Mouse (Mus musculus): ENCODE measurements at regions not wholly inside any gene's neighbourhood (a gene's known extent, or its start where the extent isn't known, plus 50 kb on each side); places are given as distances from the start of the nearest gene placed in this dataset.

DNA sequence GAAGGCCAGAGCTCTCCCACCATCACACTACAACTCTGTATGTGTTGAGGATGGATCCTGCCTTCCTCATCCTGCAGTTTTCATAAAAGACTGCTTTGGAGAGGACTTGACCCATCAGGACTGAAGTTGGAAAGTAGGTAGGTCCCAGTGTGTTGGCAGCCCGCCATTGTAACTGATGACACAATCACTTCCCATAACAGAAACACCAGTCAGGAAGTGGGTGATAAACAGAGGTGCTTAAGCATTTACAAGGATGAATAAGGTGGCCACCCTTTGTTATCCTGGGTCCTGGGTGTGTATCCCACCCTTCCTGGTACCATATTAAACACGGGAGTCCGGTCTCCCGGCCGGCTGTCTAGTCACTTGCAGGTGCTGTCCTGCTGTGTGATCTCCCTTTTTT lies 118.3 kb downstream of the Snx10 start:
- Histone ChIP-seq H3K27ac (no peak overlapping the region), H3K9me3 (replicated peaks) (no peaks in the 10 kb centered on the region), H3K4me3 (no peak overlapping the region), H3K36me3 (ENCODE audit: poor library complexity, severe bottlenecking) (no peaks in the 10 kb centered on the region), H3K27me3 (no peaks in the 10 kb centered on the region), H3K9ac (no peak overlapping the region), H3K4me2 (no peak overlapping the region), H3K4me1 (no peaks in the 10 kb centered on the region)
- no peak for ATAC-seq
- WGBS, result 91% methylated on average over 5 of the region's 5 CpGs

DNA sequence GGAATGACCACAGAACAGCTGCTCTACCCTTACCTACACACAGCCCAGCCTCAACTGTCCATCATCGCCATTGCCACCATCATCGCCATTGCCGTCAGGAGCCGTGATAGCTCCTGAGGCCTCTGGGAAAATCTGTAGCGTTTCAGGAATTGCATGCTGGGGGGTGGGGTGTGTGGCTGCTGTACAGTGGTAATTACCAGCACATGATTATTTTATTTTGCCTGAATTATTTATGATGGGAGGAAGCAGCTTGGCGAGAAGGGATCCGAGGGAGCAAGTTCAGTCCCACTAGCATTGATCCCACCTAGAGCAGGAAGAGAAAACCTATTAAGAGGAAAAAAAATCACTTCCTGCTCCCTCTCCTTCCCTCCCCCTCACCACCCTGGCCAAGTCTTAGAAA lies 125.1 kb downstream of the Snx10 start:
- 80% methylated on average over 7 of the region's 7 CpGs for whole genome bisulfite sequencing
- no peak for ATAC-seq
- Histone ChIP-seq H3K27me3 (no peaks in the 10 kb centered on the region), H3K9ac (no peak overlapping the region), H3K27ac (no peak overlapping the region), H3K4me2 (no peak overlapping the region), H3K9me3 (replicated peaks) (no peaks in the 10 kb centered on the region), H3K4me3 (no peak overlapping the region), H3K36me3 (ENCODE audit: poor library complexity, severe bottlenecking) (no peaks in the 10 kb centered on the region), H3K4me1 (no peaks in the 10 kb centered on the region)

DNA sequence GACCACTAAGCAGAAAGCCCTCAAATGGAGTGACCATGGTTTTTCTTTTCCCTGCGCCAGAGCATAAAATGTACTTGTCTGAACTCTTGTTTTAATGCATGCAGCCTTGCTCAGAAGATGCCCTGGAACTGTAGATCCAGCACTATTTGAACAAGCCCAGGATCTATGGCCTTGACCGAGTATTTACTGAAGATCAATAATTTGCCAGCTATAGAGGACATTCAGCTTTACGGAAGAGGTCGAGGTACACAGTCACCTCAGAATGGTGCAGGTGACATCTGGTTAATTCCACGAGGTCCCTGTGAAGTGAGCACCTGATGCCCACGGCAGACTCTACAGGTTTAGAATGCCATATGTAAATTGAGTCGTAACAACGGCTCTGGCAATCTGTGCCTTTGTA lies 130.1 kb downstream of the Snx10 start:
- no peaks in the 10 kb centered on the region for H3K9me3 ChIP-seq (replicated peaks)
- H3K4me1 ChIP-seq, result peaks cover 25% of the 10 kb centered on the region
- H3K27me3 ChIP-seq, result no peaks in the 10 kb centered on the region
- H3K9ac ChIP-seq, result no peak overlapping the region
- H3K27ac ChIP-seq, result no peak overlapping the region
- no peak overlapping the region for H3K4me2 ChIP-seq
- no peaks in the 10 kb centered on the region for H3K36me3 ChIP-seq (ENCODE audit: poor library complexity, severe bottlenecking)
- no peak overlapping the region for H3K4me3 ChIP-seq
- ATAC-seq, result no peak
- 93% methylated on average over 8 of the region's 8 CpGs for WGBS

DNA sequence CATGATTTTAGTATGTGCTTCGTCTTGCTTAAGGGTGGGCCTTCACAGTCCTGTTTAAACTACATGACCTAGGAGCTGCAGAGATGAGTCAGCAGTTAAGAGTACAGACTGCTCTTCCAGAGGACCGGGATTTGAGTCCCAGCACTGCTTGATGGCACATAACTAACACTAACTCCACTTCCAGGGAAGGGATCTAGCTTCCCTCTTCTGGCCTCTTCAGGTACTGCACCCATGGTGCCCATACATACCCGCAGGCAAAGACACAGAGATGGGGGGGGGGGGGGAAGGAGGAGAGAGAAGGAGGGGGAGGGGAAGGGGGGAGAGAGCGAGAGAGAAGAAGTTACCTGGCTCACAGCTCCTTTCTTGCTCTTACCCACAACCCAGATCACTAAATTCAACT lies 131.3 kb downstream of the Snx10 start:
- H3K4me2 ChIP-seq, result no peak overlapping the region
- H3K27me3 ChIP-seq, result no peaks in the 10 kb centered on the region
- no peak overlapping the region for H3K9ac ChIP-seq
- H3K36me3 ChIP-seq (ENCODE audit: poor library complexity, severe bottlenecking), result no peaks in the 10 kb centered on the region
- no peak for ATAC-seq
- no peaks in the 10 kb centered on the region for H3K9me3 ChIP-seq (replicated peaks)
- 86% methylated on average over 3 of the region's 4 CpGs for whole genome bisulfite sequencing
- H3K4me1 ChIP-seq, result peaks cover 26% of the 10 kb centered on the region
- H3K4me3 ChIP-seq, result no peak overlapping the region
- H3K27ac ChIP-seq, result peak overlapping the region; percentile 80; the same call in 1 of the 2 replicates

DNA sequence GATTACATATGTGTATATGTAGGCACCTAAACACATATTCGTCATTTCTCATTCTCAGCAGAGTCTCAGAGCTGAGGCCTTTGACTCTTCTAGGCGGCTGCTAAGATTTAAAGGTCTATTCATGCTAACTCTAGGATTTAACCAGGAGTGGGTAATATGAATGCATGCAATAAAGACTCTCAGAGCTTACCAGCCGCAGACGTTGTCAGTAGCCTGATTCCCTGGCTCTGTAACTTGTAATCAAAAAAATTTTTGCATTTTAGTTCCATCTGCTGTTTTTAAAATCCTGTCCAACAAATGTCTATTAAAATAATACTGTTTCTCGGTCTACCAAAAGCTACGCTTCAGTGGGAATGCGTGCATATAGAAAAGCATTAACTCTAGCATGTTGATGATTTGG lies 132.4 kb downstream of the Snx10 start:
- H3K9ac ChIP-seq, result no peak overlapping the region

DNA sequence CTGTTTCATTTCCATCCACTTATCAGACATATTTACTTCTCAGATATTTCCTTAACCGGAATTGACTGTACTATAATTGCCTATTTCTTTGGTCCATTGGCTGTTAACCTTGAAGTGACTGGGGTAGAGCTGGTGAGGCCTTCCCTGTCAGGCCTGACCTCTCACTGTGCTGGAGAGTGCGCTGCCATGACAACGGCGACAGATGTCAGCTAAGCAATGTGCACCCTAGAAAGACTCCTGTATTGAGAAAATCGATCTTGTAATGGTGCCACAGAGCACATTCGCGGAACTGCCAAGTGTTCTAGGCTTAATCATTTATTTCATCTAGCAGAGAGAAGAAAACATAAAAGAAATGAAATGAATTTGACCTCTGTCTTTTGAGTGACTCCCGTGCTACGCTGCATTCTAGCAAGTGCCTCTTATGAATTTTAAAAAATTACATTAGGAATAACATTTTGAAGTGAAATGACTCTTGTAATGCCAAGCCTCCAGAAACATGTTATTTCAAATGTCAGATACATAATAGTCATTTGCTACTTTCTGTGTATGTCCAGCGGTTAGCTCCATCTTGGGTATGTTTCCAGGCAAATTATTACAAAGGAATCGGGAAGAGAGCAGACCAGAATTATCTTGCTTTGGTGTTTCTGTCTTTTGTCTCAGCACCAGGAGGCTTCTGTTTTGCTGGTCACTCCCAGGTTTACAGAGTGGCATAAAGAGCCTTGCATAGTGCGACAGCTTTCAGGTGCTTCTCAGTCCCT lies 133.4 kb downstream of the Snx10 start:
- Histone ChIP-seq H3K27ac (peak overlapping the region; percentile 80), H3K9ac (no peak overlapping the region), H3K27me3 (no peaks in the 10 kb centered on the region), H3K9me3 (replicated peaks) (no peaks in the 10 kb centered on the region), H3K4me1 (peaks cover 26% of the 10 kb centered on the region), H3K36me3 (ENCODE audit: poor library complexity, severe bottlenecking) (no peaks in the 10 kb centered on the region), H3K4me2 (no peak overlapping the region), H3K4me3 (no peak overlapping the region)
- WGBS, result 46% methylated on average over 12 of the region's 12 CpGs
- peak; percentile 80 for ATAC-seq

More for the DNA sequence above, 132.4 kb downstream of the Snx10 start:
- H3K36me3 ChIP-seq (ENCODE audit: poor library complexity, severe bottlenecking), result no peaks in the 10 kb centered on the region
- peaks cover 26% of the 10 kb centered on the region for H3K4me1 ChIP-seq
- no peaks in the 10 kb centered on the region for H3K27me3 ChIP-seq
- H3K4me3 ChIP-seq, result no peak overlapping the region
- no peak overlapping the region for H3K4me2 ChIP-seq
- H3K27ac ChIP-seq, result peak overlapping the region; percentile 80
- no peaks in the 10 kb centered on the region for H3K9me3 ChIP-seq (replicated peaks)
- peak; percentile 48; the same call in 1 of the 2 replicates for ATAC-seq
- WGBS, result 63% methylated on average over 7 of the region's 7 CpGs

DNA sequence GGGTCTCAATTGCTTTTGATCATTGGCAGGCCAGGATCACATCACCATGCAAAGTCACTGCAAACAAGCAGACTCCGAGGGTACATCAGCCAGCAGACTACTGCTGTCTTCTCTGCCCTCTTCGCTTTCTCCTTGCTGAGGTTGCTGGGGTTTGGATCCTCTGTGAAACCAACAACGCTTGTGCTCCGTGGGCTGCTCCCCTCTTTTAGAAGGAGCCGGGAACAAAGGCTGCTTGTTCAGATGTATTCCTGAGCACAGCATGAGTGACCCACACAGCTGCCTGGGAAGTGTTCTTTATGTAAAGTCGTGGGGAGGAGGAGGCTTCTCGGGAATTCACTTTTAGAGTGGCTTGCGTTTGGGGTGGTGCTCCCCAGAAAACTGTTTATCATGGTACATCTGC lies 134.7 kb downstream of the Snx10 start:
- H3K27ac ChIP-seq, result peak overlapping the region; percentile 80
- peaks cover 26% of the 10 kb centered on the region for H3K4me1 ChIP-seq
- no peak overlapping the region for H3K9ac ChIP-seq
- no peaks in the 10 kb centered on the region for H3K36me3 ChIP-seq (ENCODE audit: poor library complexity, severe bottlenecking)
- no peak; the same call in 1 of the 2 replicates for ATAC-seq
- H3K27me3 ChIP-seq, result no peaks in the 10 kb centered on the region
- WGBS, result 11% methylated on average over 8 of the region's 8 CpGs
- no peaks in the 10 kb centered on the region for H3K9me3 ChIP-seq (replicated peaks)
- H3K4me3 ChIP-seq, result no peak overlapping the region
- no peak overlapping the region for H3K4me2 ChIP-seq

DNA sequence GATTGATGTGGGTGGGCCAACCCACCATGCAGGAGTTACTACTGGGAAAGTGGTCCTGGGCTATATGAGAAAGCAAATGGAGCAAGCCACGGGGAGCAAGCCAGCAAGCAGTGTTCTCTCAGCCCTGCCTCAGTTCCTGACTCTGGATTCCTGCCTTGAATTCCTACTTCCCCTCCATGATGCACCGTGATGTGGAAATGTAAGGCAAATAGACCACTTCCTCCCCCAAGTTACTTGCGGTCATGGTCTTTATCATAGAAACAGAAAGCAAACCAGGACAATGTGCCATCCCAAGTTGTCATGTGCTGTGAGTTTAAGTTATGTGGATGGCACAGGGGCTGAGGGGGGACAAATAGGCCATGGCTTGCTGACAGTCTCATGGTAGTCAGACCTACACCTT lies 139.5 kb downstream of the Snx10 start:
- no peak overlapping the region for H3K4me2 ChIP-seq

DNA sequence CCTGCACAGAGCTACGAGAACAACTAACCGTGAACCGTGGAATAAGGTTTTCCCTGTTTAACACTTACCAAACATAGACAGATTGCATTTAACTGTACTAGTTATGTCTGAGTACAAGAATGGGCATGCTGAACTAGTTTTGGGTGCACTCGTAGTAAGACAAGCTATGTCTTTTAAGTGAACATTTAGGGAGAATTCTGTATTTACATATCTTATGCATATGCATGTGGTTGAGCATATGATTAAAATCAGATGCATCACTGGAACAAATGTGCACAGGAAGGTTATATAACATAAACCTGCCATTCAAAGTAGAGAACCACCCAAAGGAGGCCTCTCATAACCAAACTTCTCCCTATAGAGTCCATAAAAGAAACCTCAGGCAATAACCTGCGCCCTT lies 140.3 kb downstream of the Snx10 start:
- H3K4me2 ChIP-seq, result no peak overlapping the region
- no peak for ATAC-seq
- no peaks in the 10 kb centered on the region for H3K4me1 ChIP-seq
- H3K9ac ChIP-seq, result no peak overlapping the region
- H3K27ac ChIP-seq, result no peak overlapping the region
- H3K36me3 ChIP-seq (ENCODE audit: poor library complexity, severe bottlenecking), result no peaks in the 10 kb centered on the region
- H3K27me3 ChIP-seq, result no peaks in the 10 kb centered on the region
- H3K9me3 ChIP-seq (replicated peaks), result peaks cover 17% of the 10 kb centered on the region; the same call in 1 of the 2 replicates
- no peak overlapping the region for H3K4me3 ChIP-seq
- 93% methylated on average over 5 of the region's 5 CpGs for WGBS

More for the DNA sequence above, 139.5 kb downstream of the Snx10 start:
- no peak for ATAC-seq
- no peaks in the 10 kb centered on the region for H3K27me3 ChIP-seq
- H3K27ac ChIP-seq, result no peak overlapping the region
- no peaks in the 10 kb centered on the region for H3K36me3 ChIP-seq (ENCODE audit: poor library complexity, severe bottlenecking)
- 90% methylated on average over 3 of the region's 3 CpGs for WGBS
- H3K9ac ChIP-seq, result no peak overlapping the region
- H3K4me1 ChIP-seq, result peaks cover 7% of the 10 kb centered on the region
- H3K4me3 ChIP-seq, result no peak overlapping the region
- peaks cover 17% of the 10 kb centered on the region; the same call in 1 of the 2 replicates for H3K9me3 ChIP-seq (replicated peaks)

DNA sequence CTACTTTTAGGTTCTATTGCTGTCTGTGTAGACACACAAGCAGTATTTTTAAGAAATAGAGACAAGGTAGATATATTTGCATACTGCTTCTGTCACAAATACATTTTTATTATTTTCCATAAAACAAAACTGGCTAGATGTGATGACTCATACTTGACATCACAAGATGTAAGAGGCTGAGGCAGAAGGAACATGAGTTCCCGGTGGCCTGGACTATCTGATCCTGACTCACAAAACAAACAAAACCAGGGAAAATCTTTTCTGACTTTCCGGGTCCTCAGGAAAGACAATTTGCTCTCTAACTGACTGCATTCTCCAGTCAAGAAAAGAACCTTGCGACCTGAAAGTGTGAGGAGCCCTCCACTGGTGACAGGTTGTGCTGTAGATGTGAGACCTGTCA lies 143.3 kb downstream of the Snx10 start:
- ATAC-seq, result no peak
- Histone ChIP-seq H3K9me3 (replicated peaks) (peaks cover 17% of the 10 kb centered on the region; the same call in 1 of the 2 replicates), H3K4me3 (no peak overlapping the region), H3K9ac (no peak overlapping the region), H3K4me1 (no peaks in the 10 kb centered on the region), H3K36me3 (ENCODE audit: poor library complexity, severe bottlenecking) (no peaks in the 10 kb centered on the region), H3K27me3 (no peaks in the 10 kb centered on the region), H3K4me2 (no peak overlapping the region), H3K27ac (no peak overlapping the region)
- 88% methylated on average over 3 of the region's 3 CpGs for WGBS

DNA sequence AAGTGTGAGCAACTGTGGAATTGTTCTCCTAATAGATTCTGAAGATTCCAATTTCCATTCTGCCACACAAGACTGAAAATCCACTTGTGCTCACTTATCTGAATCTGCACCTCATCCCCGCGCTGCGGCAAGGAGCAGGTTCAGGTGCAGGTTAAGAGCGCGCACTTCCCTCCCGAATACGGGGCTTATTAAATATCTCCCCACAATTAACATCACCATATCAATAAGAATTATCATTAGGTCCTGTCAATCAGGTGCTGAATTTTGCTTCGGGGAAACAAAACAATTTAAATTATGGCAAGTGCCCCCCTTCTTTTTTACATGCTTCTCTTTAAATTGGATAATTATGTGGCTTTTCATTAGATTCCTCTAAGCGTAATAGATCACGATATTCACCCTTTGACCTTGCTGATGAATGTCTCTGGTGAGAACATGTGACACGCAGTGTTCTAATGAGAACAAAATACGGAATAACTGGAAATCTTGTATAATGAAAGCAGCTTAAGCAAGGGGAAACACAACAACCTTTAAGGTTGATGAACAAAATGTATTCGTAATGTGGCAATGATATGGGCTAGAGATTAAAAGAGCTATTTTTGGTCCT lies 151.7 kb downstream of the Snx10 start:
- H3K27me3 ChIP-seq, result no peaks in the 10 kb centered on the region
- H3K4me2 ChIP-seq, result no peak overlapping the region
- H3K9ac ChIP-seq, result no peak overlapping the region
- H3K36me3 ChIP-seq (ENCODE audit: poor library complexity, severe bottlenecking), result no peaks in the 10 kb centered on the region
- WGBS, result 61% methylated on average over 13 of the region's 13 CpGs
- H3K27ac ChIP-seq, result no peak overlapping the region
- peak; percentile 69; the same call in 1 of the 2 replicates for ATAC-seq
- H3K4me1 ChIP-seq, result peaks cover 11% of the 10 kb centered on the region; the same call in 1 of the 2 replicates
- no peak overlapping the region for H3K4me3 ChIP-seq
- H3K9me3 ChIP-seq (replicated peaks), result no peaks in the 10 kb centered on the region

DNA sequence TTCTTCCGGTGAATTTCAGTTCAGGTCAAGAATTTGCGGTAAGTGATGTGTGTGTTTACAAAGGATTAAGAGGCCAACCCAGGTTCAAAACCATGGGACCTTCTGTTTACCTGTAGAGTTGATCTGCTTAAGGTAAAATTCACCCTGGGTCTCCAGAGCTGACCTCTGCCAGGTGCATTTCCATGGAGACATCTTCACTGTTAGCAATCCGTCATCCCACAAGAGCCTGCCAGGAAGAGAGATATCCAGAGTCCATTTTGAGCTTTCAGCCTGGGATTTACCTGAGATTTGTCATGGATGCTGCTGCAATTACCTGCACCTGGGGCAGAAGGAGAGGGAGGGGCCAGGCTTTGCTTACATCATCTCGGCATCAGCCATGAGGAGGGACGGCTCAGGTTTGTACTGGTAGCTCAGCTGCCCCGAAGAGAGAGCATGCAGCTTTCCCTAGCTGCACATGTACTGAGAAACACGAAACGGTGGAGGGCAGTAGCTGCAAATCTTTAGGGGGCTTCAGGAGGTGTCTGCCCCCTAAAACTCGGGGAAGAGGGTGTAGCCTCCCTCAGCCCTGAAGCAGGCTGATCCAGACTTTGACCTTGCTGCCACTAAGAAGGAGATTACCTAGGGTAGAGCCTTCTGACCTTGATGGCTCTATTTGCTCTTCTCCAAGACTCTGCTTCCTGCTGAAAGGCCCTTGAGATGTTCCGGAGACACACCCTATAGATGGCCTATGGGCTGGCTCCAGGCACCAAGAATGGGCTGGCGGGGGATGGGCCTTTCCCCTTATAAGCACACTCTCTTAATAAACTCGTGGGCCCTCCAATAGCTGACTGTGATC lies 153.7 kb downstream of the Snx10 start:
- Histone ChIP-seq H3K36me3 (ENCODE audit: poor library complexity, severe bottlenecking) (no peaks in the 10 kb centered on the region), H3K9ac (no peak overlapping the region), H3K9me3 (replicated peaks) (no peaks in the 10 kb centered on the region), H3K27me3 (no peaks in the 10 kb centered on the region), H3K4me3 (no peak overlapping the region), H3K27ac (no peak overlapping the region), H3K4me2 (no peak overlapping the region), H3K4me1 (peaks cover 11% of the 10 kb centered on the region; the same call in 1 of the 2 replicates)
- ATAC-seq, result no peak
- 84% methylated on average over 12 of the region's 12 CpGs for WGBS

Measured in forebrain, embryonic 13.5 days (tissue).